Mouse (Mus musculus) left cerebral cortex, postnatal 4 days (tissue): ENCODE measurements around the gene Ano3. TPM values are rescaled to one million over a fixed set of nuclear protein-coding genes. Genes with fewer than 3 reads are reported as not detected.
"Not testable (repeated sequence)": the region's sequence is repeated elsewhere in the genome, so short reads cannot be mapped to it uniquely, and the experiment has no call there.

ENCODE experiments used
- DNase-seq: peaks from one replicate; pipeline ENCODE4 v3.0.0-alpha.2; 2022
- intact Hi-C: fragments of 180-260 bp; cut with DNase I; formaldehyde crosslinking; loops from one replicate; pipeline ENCODE4 v1.15.1; 2025
- total RNA-seq, 2 experiments: library from RNA; stranded (reverse); gene quantifications; 2 replicates each; pipeline ENCODE4 v1.2.3; 2021

Ano3 gene
- total RNA-seq, result 1 to 10 TPM; 6.4 to 7.0 TPM

GRCm38 (mm10) chr2:110950823-110951222, at the start of gene Ano3:
Gene Ano3, minus strand, starts transcription at chr2:110950923.
- DNase-seq, result not testable (repeated sequence)

GRCm38 (mm10) chr2:110990071-110990470, 39.3 kb upstream of the Ano3 start:
- intact Hi-C loops, result no loop called here
- DNase-seq, result no peak

More at GRCm38 (mm10) chr2:110950823-110951222, at the start of gene Ano3:
- intact Hi-C loops, result not testable (repeated sequence)

- intact Hi-C loops, result loop anchor here (10.0 kb wide), 1 partner anchor 1085 kb away; no protein-coding TSS in a partner anchor
- no peak for DNase-seq
These were observed 38.8 kb upstream of the Ano3 start for GRCm38 (mm10) chr2:110989539-110989938.

- DNase-seq, result peak; percentile 16
- intact Hi-C loops, result loop anchor here (10.0 kb wide), 1 partner anchor 1081 kb away; no protein-coding TSS in a partner anchor
These were observed 35.1 kb upstream of the Ano3 start for GRCm38 (mm10) chr2:110985853-110986271.

- DNase-seq, result no peak
These were observed 31.0 kb upstream of the Ano3 start for GRCm38 (mm10) chr2:110981733-110982132.

GRCm38 (mm10) chr2:110979610-110980009, 28.9 kb upstream of the Ano3 start:
- DNase-seq, result no peak
- intact Hi-C loops, result loop anchor here (5.0 to 10.0 kb wide), 2 partner anchors 317 to 1075 kb away; no protein-coding TSS in a partner anchor

More at GRCm38 (mm10) chr2:110981733-110982132, 31.0 kb upstream of the Ano3 start:
- intact Hi-C loops, result loop anchor here (5.0 to 10.0 kb wide), 2 partner anchors 319 to 1077 kb away; no protein-coding TSS in a partner anchor

- intact Hi-C loops, result no loop called here
- no peak for DNase-seq
These were observed 26.1 kb upstream of the Ano3 start for GRCm38 (mm10) chr2:110976871-110977270.

- DNase-seq, result no peak
- intact Hi-C loops, result no loop called here
These were observed 19.4 kb upstream of the Ano3 start for GRCm38 (mm10) chr2:110970158-110970557.

GRCm38 (mm10) chr2:110965398-110965797, 14.7 kb upstream of the Ano3 start:
- intact Hi-C loops, result no loop called here
- no peak for DNase-seq

GRCm38 (mm10) chr2:110950432-110950803, 305 bp downstream of the Ano3 start:
- intact Hi-C loops, result no loop called here
- no peak for DNase-seq

- peak; percentile 69 for DNase-seq
- intact Hi-C loops, result no loop called here
These were observed 868 bp downstream of the Ano3 start for GRCm38 (mm10) chr2:110949679-110950431.

- no peak for DNase-seq
- intact Hi-C loops, result no loop called here
These were observed 5.6 kb downstream of the Ano3 start for GRCm38 (mm10) chr2:110945171-110945570.

GRCm38 (mm10) chr2:110935691-110936090, 15.0 kb downstream of the Ano3 start:
- intact Hi-C loops, result no loop called here
- DNase-seq, result no peak

- peak; percentile 48 for DNase-seq
- intact Hi-C loops, result no loop called here
These were observed 21.6 kb downstream of the Ano3 start for GRCm38 (mm10) chr2:110929126-110929525.

- intact Hi-C loops, result no loop called here
- DNase-seq, result no peak
These were observed 41.2 kb downstream of the Ano3 start for GRCm38 (mm10) chr2:110909506-110909905.

- intact Hi-C loops, result no loop called here
These were observed 44.2 kb downstream of the Ano3 start for GRCm38 (mm10) chr2:110906473-110906872.

GRCm38 (mm10) chr2:110896477-110897270, 54.0 kb downstream of the Ano3 start:
- no peak for DNase-seq
- intact Hi-C loops, result no loop called here

More at GRCm38 (mm10) chr2:110906473-110906872, 44.2 kb downstream of the Ano3 start:
- peak; percentile 50 for DNase-seq

- DNase-seq, result no peak
- intact Hi-C loops, result no loop called here
These were observed 79.1 kb downstream of the Ano3 start for GRCm38 (mm10) chr2:110871650-110872049.

- intact Hi-C loops, result no loop called here
- no peak for DNase-seq
These were observed 85.1 kb downstream of the Ano3 start for GRCm38 (mm10) chr2:110865584-110865983.

- intact Hi-C loops, result no loop called here
- peak; percentile 6 for DNase-seq
These were observed 87.3 kb downstream of the Ano3 start for GRCm38 (mm10) chr2:110863376-110863775.

- DNase-seq, result no peak
- intact Hi-C loops, result no loop called here
These were observed 111.0 kb downstream of the Ano3 start for GRCm38 (mm10) chr2:110839559-110840243.
